Mouse (Mus musculus): Measurements from ENCODE around the gene Dppa2.

Dppa2 gene

DNA sequence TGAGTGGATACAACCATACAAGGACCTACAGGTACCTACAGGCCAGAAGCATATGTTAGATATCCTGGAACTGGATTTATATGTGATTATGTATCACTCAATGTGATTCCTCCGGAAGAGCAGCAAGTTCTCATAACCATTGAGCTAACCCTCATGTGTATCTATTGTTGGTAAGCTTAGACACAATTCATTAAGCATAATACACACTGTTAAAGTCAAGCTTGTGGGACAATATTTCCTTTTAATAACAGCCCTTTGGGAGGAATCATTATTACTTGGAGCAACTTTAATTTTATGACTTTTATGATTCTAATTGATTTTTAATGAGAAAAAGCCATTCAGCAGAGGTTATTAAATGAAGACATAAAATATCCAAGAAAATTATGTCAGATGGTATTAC lies 43.5 kb downstream of the Dppa2 start:
- no peak for DNase-seq

DNA sequence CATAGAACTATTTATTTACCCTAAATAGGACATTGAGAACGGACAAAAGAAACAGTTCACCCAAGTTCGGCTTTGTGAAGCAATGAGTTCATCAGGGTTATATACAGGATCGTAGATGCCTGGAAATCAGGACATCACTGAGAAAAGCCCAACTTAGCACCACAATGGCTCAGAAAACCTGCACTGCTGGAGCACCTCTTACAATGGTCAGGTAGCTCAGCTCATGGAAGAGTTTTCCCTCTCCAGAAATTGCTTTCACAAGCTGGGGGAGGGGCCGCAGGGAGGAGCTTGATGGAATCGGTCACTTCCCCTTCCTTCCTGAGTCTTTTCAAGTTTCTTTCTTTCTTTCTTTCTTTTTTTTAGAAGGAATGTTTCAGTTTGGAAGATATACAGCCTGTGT lies 52.0 kb downstream of the Dppa2 start:
- no peak for DNase-seq

DNA sequence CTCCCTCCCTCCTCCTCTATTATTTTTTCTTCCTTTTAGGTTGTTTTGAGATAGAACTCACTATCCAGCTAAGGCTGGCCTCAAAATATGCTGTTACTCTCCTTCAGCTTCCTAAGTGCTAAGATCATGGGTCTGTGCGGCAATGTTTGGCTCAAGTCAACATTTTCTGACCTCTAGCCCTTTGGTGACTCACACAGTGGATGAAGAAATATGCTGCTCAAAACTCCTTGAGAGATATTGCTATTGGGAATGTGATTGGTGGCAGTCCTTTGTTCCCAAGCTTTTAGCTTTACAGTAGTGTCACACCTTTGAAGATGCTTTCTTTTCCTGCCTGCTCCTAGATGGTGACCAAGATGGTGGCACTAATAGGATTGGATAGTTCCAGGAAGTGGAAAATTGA lies 52.7 kb downstream of the Dppa2 start:
- no peak for DNase-seq

DNA sequence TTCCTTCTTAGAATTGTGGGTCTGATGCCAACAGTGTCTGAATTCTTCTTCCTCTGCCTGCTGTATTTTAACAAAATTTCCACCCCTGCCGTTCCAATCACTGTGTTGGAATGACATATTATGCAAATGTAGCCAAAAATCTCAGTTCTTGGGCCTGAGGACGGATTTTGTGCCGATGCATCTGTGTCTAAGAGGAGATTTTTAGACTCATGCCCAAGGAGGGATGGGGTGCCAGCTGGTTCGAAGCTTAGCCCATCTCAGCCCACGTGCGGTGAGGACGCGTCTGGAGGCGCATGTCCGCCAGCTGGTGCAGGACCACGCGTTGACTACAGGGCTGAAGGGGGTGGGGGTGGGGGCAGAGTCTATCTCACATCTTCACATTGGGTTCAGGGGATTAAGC lies 57.2 kb downstream of the Dppa2 start:
- DNase-seq: peak; percentile 86

DNA sequence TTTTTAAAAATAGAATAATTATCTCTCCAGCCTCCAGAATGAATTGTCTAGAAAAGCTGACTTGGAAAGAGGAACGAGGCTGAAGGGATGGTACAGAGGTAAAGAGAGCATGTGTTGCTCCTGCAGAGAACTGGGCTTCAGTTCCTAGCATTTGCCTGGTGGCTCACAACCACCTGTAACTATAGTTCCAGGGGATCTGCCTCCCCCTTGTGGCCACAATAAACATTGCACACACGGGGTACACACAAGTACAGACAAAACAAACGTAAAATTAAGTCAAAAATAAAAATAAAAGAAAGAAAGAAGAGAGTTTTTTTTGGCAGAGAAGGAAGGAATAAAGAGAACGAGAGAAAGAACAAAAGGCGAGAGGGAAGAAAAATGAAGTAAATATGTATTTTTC lies 63.1 kb downstream of the Dppa2 start:
- DNase-seq: no peak

DNA sequence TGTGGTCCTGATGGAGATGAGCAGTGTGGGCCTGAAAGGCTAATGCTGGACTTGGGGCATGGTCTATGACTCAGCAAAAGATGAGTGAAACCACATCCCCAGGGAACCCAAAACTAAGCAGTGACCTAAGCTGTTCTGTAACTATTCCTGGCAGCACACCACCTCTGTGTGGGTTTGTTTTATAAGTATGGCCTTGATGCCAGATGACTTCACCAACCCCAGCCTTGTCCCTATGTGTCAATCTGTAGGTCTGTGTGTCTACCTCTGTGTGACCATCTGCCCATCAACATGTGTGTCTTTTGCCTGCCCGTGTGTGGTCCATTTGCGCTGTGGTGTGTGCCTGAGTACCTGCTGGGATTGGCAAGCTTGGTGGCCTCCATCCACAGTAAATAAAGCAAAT lies 64.4 kb downstream of the Dppa2 start:
- DNase-seq: peak; percentile 76
